Mouse (Mus musculus) central nervous system, embryonic 11.5 days (tissue): Measurements from ENCODE around the gene Slc44a3. TPM values are rescaled to one million over a fixed set of nuclear protein-coding genes. Genes with fewer than 3 reads are reported as not detected.

Experiments
- polyA plus RNA-seq: library from polyadenylated mRNA; depleted of rRNA; stranded (reverse); fragments of >200 nt; gene quantifications from 2 replicates; pipeline ENCODE4 v1.2.3, GENCODE M21; 2012; rRNA removed

Gene Slc44a3
- polyA plus RNA-seq = 0.12 and 0.27 TPM in 2 replicates

GRCm38 (mm10) chr3:121532176-121532575, at the start of gene Slc44a3:
Slc44a3 (minus strand) TSS chr3:121532404.

GRCm38 (mm10) chr3:121425861-121426620, 106.2 kb downstream of the Slc44a3 start, which contains the start of gene Cnn3:
Cnn3 (plus strand) TSS chr3:121426497.

Other genes with a start within 250 kb of the Slc44a3 start
- 1.8 and 2.0 TPM in 2 replicates for gene Tmem56, start 249.3 kb downstream of the Slc44a3 start, polyA plus RNA-seq
- 19.2 and 22.2 TPM in 2 replicates for gene Alg14, start 240.6 kb downstream of the Slc44a3 start, polyA plus RNA-seq
- gene Cnn3, start 105.9 kb downstream of the Slc44a3 start, polyA plus RNA-seq = 452 and 671 TPM in 2 replicates
- not detected in 2 replicates for gene 4930432M17Rik, start 138.4 kb upstream of the Slc44a3 start, polyA plus RNA-seq
- 3.2 and 5.6 TPM in 2 replicates for gene F3, start 191.1 kb upstream of the Slc44a3 start, polyA plus RNA-seq